Mouse (Mus musculus) thymus, adult 2 months (tissue): Measurements from ENCODE around the gene Nr5a2. TPM values are rescaled to one million over a fixed set of nuclear protein-coding genes. Genes with fewer than 3 reads are reported as not detected.

Source experiments
- DNase-seq: peaks from one replicate; pipeline ENCODE4 v3.0.0; 2021
- H3K27ac ChIP-seq: fragments of 200-500 bp; 2 replicates; pipeline ENCODE4 v1.5.1; 2012; ENCODE audit warnings: low read length, control low read depth; ENCODE audit not compliant: control insufficient read depth, insufficient read depth
- H3K27me3 ChIP-seq: fragments of 200-500 bp; 2 replicates; pipeline ENCODE4 v1.6.1; 2012; ENCODE audit warnings: mild to moderate bottlenecking, low read length, moderate library complexity, mixed read lengths; ENCODE audit not compliant: control insufficient read depth, insufficient read depth
- H3K36me3 ChIP-seq: fragments of 200-500 bp; 2 replicates; pipeline ENCODE4 v1.6.1; 2012; ENCODE audit warnings: mild to moderate bottlenecking, low read length, moderate library complexity; ENCODE audit not compliant: control insufficient read depth, insufficient read depth
- H3K4me1 ChIP-seq: fragments of 200-500 bp; replicated peaks from 2 replicates; pipeline ENCODE4 v1.6.1; 2012; ENCODE audit warnings: low read length; ENCODE audit not compliant: control insufficient read depth, insufficient read depth
- H3K4me3 ChIP-seq: fragments of 200-500 bp; 2 replicates; pipeline ENCODE4 v1.5.1; 2012; ENCODE audit warnings: mild to moderate bottlenecking, low read length, control low read depth, moderate library complexity; ENCODE audit not compliant: control insufficient read depth, insufficient read depth
- CTCF ChIP-seq: fragments of 200-500 bp; IDR thresholded peaks from 2 replicates; pipeline ENCODE4 v1.5.1; 2012; ENCODE audit warnings: mild to moderate bottlenecking, control low read depth, low read length, moderate library complexity, borderline replicate concordance; ENCODE audit not compliant: control insufficient read depth, poor library complexity, insufficient read depth; ENCODE audit errors: extremely low read depth
- POLR2A ChIP-seq: fragments of 200-500 bp; IDR thresholded peaks from 2 replicates; pipeline ENCODE4 v1.6.1; 2012; ENCODE audit warnings: mild to moderate bottlenecking, low read length, control low read depth, moderate library complexity; ENCODE audit not compliant: control insufficient read depth, poor library complexity, insufficient read depth; ENCODE audit errors: extremely low read depth
- WGBS: fragments of 180-500 bp; shearing (Covaris S2); methylation state at CpG from one replicate; pipeline ENCODE4 v1.1.7; 2018; 5-methylcytosine and 5-hydroxymethylcytosine counted together
- polyA plus RNA-seq: library from polyadenylated mRNA; depleted of rRNA; stranded (reverse); fragments of >200 nt; gene quantifications from 2 replicates; pipeline ENCODE4 v1.2.3, GENCODE M21; 2012

Gene Nr5a2
- polyA plus RNA-seq, 1 experiment: 0.22 TPM

GRCm38 (mm10) chr1:136945876-136946275 is 14.4 kb downstream of the Nr5a2 start:
- Histone ChIP-seq H3K36me3 (no peaks in the 10 kb centered on the region), H3K27ac (no peak overlapping the region), H3K4me3 (no peak overlapping the region), H3K4me1 (no peaks in the 10 kb centered on the region), H3K27me3 (peaks cover 30% of the 10 kb centered on the region)
- TF ChIP-seq CTCF (no peak), POLR2A (no peak)
- 10% methylated on average over 10 of the region's 10 CpGs for WGBS
- DNase-seq: no peak

- H3K27me3 ChIP-seq: peaks cover 30% of the 10 kb centered on the region
- H3K36me3 ChIP-seq: no peaks in the 10 kb centered on the region
- no peak overlapping the region for H3K27ac ChIP-seq
- WGBS: 19% methylated on average over 7 of the region's 7 CpGs
- DNase-seq: no peak
- TF ChIP-seq POLR2A: no peak
- no peak for TF ChIP-seq CTCF
- H3K4me1 ChIP-seq: no peaks in the 10 kb centered on the region
- no peak overlapping the region for H3K4me3 ChIP-seq
Measured at GRCm38 (mm10) chr1:136945426-136945825, 14.8 kb downstream of the Nr5a2 start.

- Histone ChIP-seq H3K4me1 (no peaks in the 10 kb centered on the region), H3K36me3 (no peaks in the 10 kb centered on the region), H3K27ac (no peak overlapping the region), H3K4me3 (no peak overlapping the region), H3K27me3 (0 out of 2 replicates have a peak, but pooled peaks cover 2% of the 10 kb centered on the region)
- no peak for TF ChIP-seq CTCF
- no peak for DNase-seq
- WGBS: 87% methylated on average over 5 of the region's 5 CpGs
Measured at GRCm38 (mm10) chr1:136940603-136941002, 19.6 kb downstream of the Nr5a2 start.

GRCm38 (mm10) chr1:136939220-136939619 is 21.0 kb downstream of the Nr5a2 start:
- Histone ChIP-seq H3K36me3 (no peaks in the 10 kb centered on the region), H3K27ac (no peak overlapping the region), H3K27me3 (0 out of 2 replicates have a peak, but pooled peaks cover 2% of the 10 kb centered on the region), H3K4me1 (no peaks in the 10 kb centered on the region), H3K4me3 (no peak overlapping the region)
- no peak for DNase-seq
- TF ChIP-seq POLR2A: no peak
- no peak for TF ChIP-seq CTCF
- WGBS: 76% methylated on average over 1 of the region's 1 CpGs

- DNase-seq: no peak
- H3K36me3 ChIP-seq: no peaks in the 10 kb centered on the region
- WGBS: 90% methylated on average over 9 of the region's 9 CpGs
- TF ChIP-seq POLR2A (no peak), CTCF (no peak)
- no peaks in the 10 kb centered on the region for H3K27me3 ChIP-seq
- no peak overlapping the region for H3K4me3 ChIP-seq
- no peak overlapping the region for H3K27ac ChIP-seq
- H3K4me1 ChIP-seq: no peaks in the 10 kb centered on the region
Measured at GRCm38 (mm10) chr1:136935960-136936324, 24.3 kb downstream of the Nr5a2 start.

- H3K36me3 ChIP-seq: no peaks in the 10 kb centered on the region
- H3K4me1 ChIP-seq: no peaks in the 10 kb centered on the region
- no peaks in the 10 kb centered on the region for H3K27me3 ChIP-seq
- no peak overlapping the region for H3K4me3 ChIP-seq
- no peak for TF ChIP-seq CTCF
- no peak for TF ChIP-seq POLR2A
- H3K27ac ChIP-seq: no peak overlapping the region
- 83% methylated on average over 8 of the region's 8 CpGs for WGBS
- no peak for DNase-seq
Measured at GRCm38 (mm10) chr1:136935316-136935959, 24.8 kb downstream of the Nr5a2 start.

GRCm38 (mm10) chr1:136934051-136934450 is 26.2 kb downstream of the Nr5a2 start:
- Histone ChIP-seq H3K4me1 (no peaks in the 10 kb centered on the region), H3K27ac (no peak overlapping the region), H3K27me3 (no peaks in the 10 kb centered on the region), H3K4me3 (no peak overlapping the region), H3K36me3 (no peaks in the 10 kb centered on the region)
- TF ChIP-seq CTCF: no peak
- TF ChIP-seq POLR2A: no peak
- DNase-seq: no peak
- 94% methylated on average over 10 of the region's 10 CpGs for WGBS
